Mouse (Mus musculus) liver, adult 2 months (tissue): ENCODE measurements around the gene Lrrc23.

Experiments used
- CTCF ChIP-seq: fragments of 200-500 bp; IDR thresholded peaks from 2 replicates; pipeline ENCODE4 v1.5.1; 2011; ENCODE audit warnings: low read depth, low read length, control low read depth
- POLR2A ChIP-seq: fragments of 200-500 bp; IDR thresholded peaks from 2 replicates; pipeline ENCODE4 v1.6.1; 2011; ENCODE audit warnings: low read length, control low read depth; ENCODE audit not compliant: insufficient read depth; ENCODE audit errors: extremely low read depth

GRCm38 (mm10) chr6:124828101-124828592 is 48.6 kb upstream of the Lrrc23 start:
- TF ChIP-seq POLR2A (no peak), CTCF (no peak)
